Mouse (Mus musculus): Measurements from ENCODE around the gene Sp8.

Gene Sp8

GRCm38 (mm10) chr12:118839398-118839797 is 6.7 kb upstream of the Sp8 start:
- Histone ChIP-seq H3K9me3 (ENCODE audit: low read length) (no peaks in the 10 kb centered on the region), H3K4me1 (replicated peaks; ENCODE audit: low read depth, low read length) (peaks cover 66% of the 10 kb centered on the region), H3K27me3 (ENCODE audit: insufficient read depth, low read length) (peaks cover 58% of the 10 kb centered on the region), H3K4me3 (replicated peaks; ENCODE audit: low read length) (no peak overlapping the region), H3K36me3 (ENCODE audit: insufficient read depth, low read length) (no peaks in the 10 kb centered on the region)
- TF ChIP-seq NANOG (IDR thresholded peaks at IDR 0.05; ENCODE audit: borderline replicate concordance, low read length) = no peak
- TF ChIP-seq POU5F1 (IDR thresholded peaks at IDR 0.05; ENCODE audit: borderline replicate concordance, low read length) = no peak
- no peak for TF ChIP-seq CTCF (conservative IDR thresholded peaks at IDR 0.05; ENCODE audit: low read length)

DNA sequence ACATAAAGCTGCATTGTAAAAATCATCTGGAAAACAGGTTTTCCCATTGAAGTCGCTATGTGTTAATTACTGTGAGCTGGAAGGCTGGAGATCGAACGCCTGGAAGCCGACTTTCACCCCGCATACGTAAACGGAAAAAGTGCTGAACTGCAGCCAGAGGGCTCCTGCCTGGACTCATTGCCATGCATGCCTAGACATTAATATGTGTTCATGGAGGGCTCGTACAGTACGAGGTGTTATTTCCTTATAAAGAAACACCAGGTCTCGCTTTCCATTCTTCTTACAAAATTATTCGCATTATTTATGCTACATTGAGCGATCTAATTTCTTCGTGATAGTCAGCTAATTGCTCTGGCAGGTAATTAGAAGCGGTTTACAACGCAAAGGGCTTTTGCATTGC is 5.8 kb upstream of the Sp8 start:
- no peaks in the 10 kb centered on the region for H3K9me3 ChIP-seq (ENCODE audit: low read length)
- H3K27me3 ChIP-seq (ENCODE audit: insufficient read depth, low read length) = peaks cover 67% of the 10 kb centered on the region
- no peak overlapping the region for H3K4me3 ChIP-seq (replicated peaks; ENCODE audit: low read length)
- no peaks in the 10 kb centered on the region for H3K36me3 ChIP-seq (ENCODE audit: insufficient read depth, low read length)
- no peak for TF ChIP-seq POU5F1 (IDR thresholded peaks at IDR 0.05; ENCODE audit: borderline replicate concordance, low read length)
- TF ChIP-seq CTCF (conservative IDR thresholded peaks at IDR 0.05; ENCODE audit: low read length) = no peak
- TF ChIP-seq NANOG (IDR thresholded peaks at IDR 0.05; ENCODE audit: borderline replicate concordance, low read length) = no peak
- H3K4me1 ChIP-seq (replicated peaks; ENCODE audit: low read depth, low read length) = peaks cover 58% of the 10 kb centered on the region

- peaks cover 73% of the 10 kb centered on the region for H3K27me3 ChIP-seq (ENCODE audit: insufficient read depth, low read length)
- H3K4me1 ChIP-seq (replicated peaks; ENCODE audit: low read depth, low read length) = peaks cover 55% of the 10 kb centered on the region
- TF ChIP-seq NANOG (IDR thresholded peaks at IDR 0.05; ENCODE audit: borderline replicate concordance, low read length) (no peak), POU5F1 (IDR thresholded peaks at IDR 0.05; ENCODE audit: borderline replicate concordance, low read length) (no peak), CTCF (conservative IDR thresholded peaks at IDR 0.05; ENCODE audit: low read length) (no peak)
- H3K36me3 ChIP-seq (ENCODE audit: insufficient read depth, low read length) = no peaks in the 10 kb centered on the region
- H3K9me3 ChIP-seq (ENCODE audit: low read length) = no peaks in the 10 kb centered on the region
- no peak overlapping the region for H3K4me3 ChIP-seq (replicated peaks; ENCODE audit: low read length)
Measured at GRCm38 (mm10) chr12:118840861-118841260, 5.3 kb upstream of the Sp8 start.

- Histone ChIP-seq H3K4me3 (replicated peaks; ENCODE audit: low read length) (no peak overlapping the region), H3K4me1 (replicated peaks; ENCODE audit: low read depth, low read length) (peaks cover 56% of the 10 kb centered on the region), H3K27me3 (ENCODE audit: insufficient read depth, low read length) (peaks cover 79% of the 10 kb centered on the region), H3K9me3 (ENCODE audit: low read length) (no peaks in the 10 kb centered on the region), H3K36me3 (ENCODE audit: insufficient read depth, low read length) (no peaks in the 10 kb centered on the region)
- no peak for TF ChIP-seq NANOG (IDR thresholded peaks at IDR 0.05; ENCODE audit: borderline replicate concordance, low read length)
- TF ChIP-seq CTCF (conservative IDR thresholded peaks at IDR 0.05; ENCODE audit: low read length) = no peak
- TF ChIP-seq POU5F1 (IDR thresholded peaks at IDR 0.05; ENCODE audit: borderline replicate concordance, low read length) = no peak
Measured at GRCm38 (mm10) chr12:118841381-118841922, 4.7 kb upstream of the Sp8 start.

DNA sequence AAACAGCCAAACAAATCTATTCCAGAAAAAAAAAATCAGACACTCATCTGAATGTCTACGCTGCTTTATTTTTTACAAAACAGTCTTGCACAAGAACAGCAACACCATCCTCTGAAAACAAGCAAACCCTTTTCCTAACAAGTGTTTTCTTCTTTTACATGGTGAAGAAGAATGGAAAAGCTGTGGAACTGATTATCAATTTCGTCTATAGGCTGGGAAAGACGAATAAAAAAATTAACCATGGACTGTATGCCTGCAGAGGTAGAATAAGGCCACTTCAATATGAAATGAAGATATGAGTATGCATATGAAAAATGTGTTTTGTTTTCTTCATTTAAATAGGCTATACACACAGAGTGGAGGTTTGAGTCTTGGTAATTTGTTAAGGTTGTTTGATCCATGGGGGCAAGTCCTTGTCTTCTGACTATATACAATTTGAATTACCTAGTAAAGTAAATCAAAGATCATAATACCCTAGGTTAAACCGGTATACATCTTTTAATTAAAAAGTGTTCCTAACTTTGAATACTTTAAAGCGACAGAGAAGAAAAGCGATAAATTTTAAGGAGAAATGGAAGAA is 4.1 kb upstream of the Sp8 start:
- Histone ChIP-seq H3K27me3 (ENCODE audit: insufficient read depth, low read length) (peaks cover 83% of the 10 kb centered on the region), H3K36me3 (ENCODE audit: insufficient read depth, low read length) (no peaks in the 10 kb centered on the region), H3K4me3 (replicated peaks; ENCODE audit: low read length) (no peak overlapping the region), H3K9me3 (ENCODE audit: low read length) (no peaks in the 10 kb centered on the region), H3K4me1 (replicated peaks; ENCODE audit: low read depth, low read length) (peaks cover 58% of the 10 kb centered on the region)
- TF ChIP-seq CTCF (conservative IDR thresholded peaks at IDR 0.05; ENCODE audit: low read length) = no peak
- no peak for TF ChIP-seq POU5F1 (IDR thresholded peaks at IDR 0.05; ENCODE audit: borderline replicate concordance, low read length)
- no peak for TF ChIP-seq NANOG (IDR thresholded peaks at IDR 0.05; ENCODE audit: borderline replicate concordance, low read length)

DNA sequence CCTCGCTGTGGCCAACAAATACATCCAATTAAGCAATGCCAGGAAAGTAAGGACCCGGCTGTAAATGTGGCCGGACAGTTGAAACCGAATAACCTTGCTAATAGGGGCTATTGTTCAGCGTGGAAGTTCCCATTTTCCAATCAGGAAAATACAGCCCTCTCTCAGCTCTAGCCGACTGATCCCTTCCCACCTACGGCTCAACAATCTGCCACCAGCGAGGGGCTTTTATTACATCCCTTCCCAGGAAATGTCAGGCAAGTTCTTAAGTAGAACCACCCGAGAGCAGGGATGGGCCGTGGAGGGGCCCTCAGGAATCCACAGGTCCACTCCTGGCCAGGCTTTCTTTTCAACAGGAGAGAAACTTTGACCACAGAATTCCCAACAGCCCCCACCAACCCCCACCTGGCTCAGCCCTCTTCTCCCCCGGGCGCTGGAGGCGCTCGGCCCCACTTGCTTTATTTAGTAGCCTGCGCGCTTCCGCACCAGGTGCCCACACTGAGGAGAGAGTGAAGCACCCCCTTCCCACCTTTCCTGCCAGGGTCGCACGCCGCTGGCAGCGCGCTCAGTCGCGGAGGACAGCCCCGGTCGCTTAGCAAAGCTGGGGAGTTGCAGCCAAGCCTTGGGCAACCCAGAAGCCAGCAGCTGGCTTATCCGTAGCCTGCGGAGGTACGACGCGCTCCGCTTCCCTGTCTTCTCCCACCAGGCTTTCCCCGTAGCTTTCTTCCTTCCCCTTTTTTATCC is 3.3 kb upstream of the Sp8 start:
- H3K4me1 ChIP-seq (replicated peaks; ENCODE audit: low read depth, low read length) = peaks cover 58% of the 10 kb centered on the region
- H3K9me3 ChIP-seq (ENCODE audit: low read length) = no peaks in the 10 kb centered on the region
- H3K4me3 ChIP-seq (replicated peaks; ENCODE audit: low read length) = peak overlapping the region; percentile 72
- TF ChIP-seq CTCF (conservative IDR thresholded peaks at IDR 0.05; ENCODE audit: low read length) = no peak
- TF ChIP-seq POU5F1 (IDR thresholded peaks at IDR 0.05; ENCODE audit: borderline replicate concordance, low read length) = no peak
- no peak for TF ChIP-seq NANOG (IDR thresholded peaks at IDR 0.05; ENCODE audit: borderline replicate concordance, low read length)
- H3K27me3 ChIP-seq (ENCODE audit: insufficient read depth, low read length) = peaks cover 84% of the 10 kb centered on the region
- no peaks in the 10 kb centered on the region for H3K36me3 ChIP-seq (ENCODE audit: insufficient read depth, low read length)

DNA sequence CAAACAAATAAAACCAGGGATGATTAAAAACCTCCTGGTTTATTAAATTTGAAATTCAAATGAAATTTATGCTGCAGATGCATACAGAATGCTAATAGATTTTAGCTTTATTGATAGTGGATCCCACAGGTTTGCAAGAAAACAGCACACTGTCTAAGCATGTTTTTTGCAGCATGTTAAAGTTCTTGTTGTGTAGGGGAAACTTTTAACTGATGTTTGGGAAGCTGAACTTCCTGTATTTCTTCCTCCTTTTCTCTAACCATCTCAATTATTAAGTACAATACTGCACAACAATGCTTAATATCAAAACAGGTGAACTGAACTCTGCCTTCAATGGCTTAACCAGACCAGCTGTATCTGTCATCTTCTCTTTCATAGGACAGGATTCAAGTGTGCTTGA is 2.0 kb upstream of the Sp8 start:
- H3K4me3 ChIP-seq (replicated peaks; ENCODE audit: low read length) = no peak overlapping the region
- peaks cover 88% of the 10 kb centered on the region for H3K27me3 ChIP-seq (ENCODE audit: insufficient read depth, low read length)
- H3K36me3 ChIP-seq (ENCODE audit: insufficient read depth, low read length) = no peaks in the 10 kb centered on the region
- peaks cover 47% of the 10 kb centered on the region for H3K4me1 ChIP-seq (replicated peaks; ENCODE audit: low read depth, low read length)
- no peaks in the 10 kb centered on the region for H3K9me3 ChIP-seq (ENCODE audit: low read length)
- TF ChIP-seq NANOG (IDR thresholded peaks at IDR 0.05; ENCODE audit: borderline replicate concordance, low read length) (no peak), POU5F1 (IDR thresholded peaks at IDR 0.05; ENCODE audit: borderline replicate concordance, low read length) (no peak), CTCF (conservative IDR thresholded peaks at IDR 0.05; ENCODE audit: low read length) (no peak)

- peaks cover 91% of the 10 kb centered on the region for H3K27me3 ChIP-seq (ENCODE audit: insufficient read depth, low read length)
- H3K4me3 ChIP-seq (replicated peaks; ENCODE audit: low read length) = no peak overlapping the region
- peaks cover 40% of the 10 kb centered on the region for H3K4me1 ChIP-seq (replicated peaks; ENCODE audit: low read depth, low read length)
- H3K36me3 ChIP-seq (ENCODE audit: insufficient read depth, low read length) = no peaks in the 10 kb centered on the region
- TF ChIP-seq CTCF (conservative IDR thresholded peaks at IDR 0.05; ENCODE audit: low read length) (no peak), NANOG (IDR thresholded peaks at IDR 0.05; ENCODE audit: borderline replicate concordance, low read length) (no peak), POU5F1 (IDR thresholded peaks at IDR 0.05; ENCODE audit: borderline replicate concordance, low read length) (no peak)
- no peaks in the 10 kb centered on the region for H3K9me3 ChIP-seq (ENCODE audit: low read length)
Measured at GRCm38 (mm10) chr12:118844841-118845240, 1.3 kb upstream of the Sp8 start.
